8 mouse cellular contexts compared by ENCODE assay signal in genomic region chr19:5692086-5692912, GRCm38 (mm10). TPM values are rescaled to one million over a fixed set of nuclear protein-coding genes. Genes with fewer than 3 reads are reported as not detected.
A peak's percentile ranks its signal among the peaks of the same experiment; 100 is the strongest.
DNase-seq lines count a peak whose midpoint lies in the region; ATAC-seq and TF ChIP-seq lines count a peak whose summit lies in the region.

No protein-coding gene starts in this region.

- no peak for ATAC-seq in forebrain, embryonic 15.5 days (replicated peaks)
- no peak for ATAC-seq in hindbrain, embryonic 16.5 days
- ATAC-seq in liver, embryonic 12.5 days, result no peak

- intact Hi-C loops in left cerebral cortex, postnatal 4 days (cut with DNase I), result no loop called here

- H3K4me1 ChIP-seq in cerebellum, adult 2 months (ENCODE audit: control insufficient read depth, insufficient read depth, low read length), result peaks cover 37% of the 10 kb centered on the region
- peaks cover 52% of the 10 kb centered on the region for H3K4me1 ChIP-seq in forebrain, embryonic 15.5 days
- peaks cover 42% of the 10 kb centered on the region for H3K4me1 ChIP-seq in hindbrain, embryonic 16.5 days (ENCODE audit: control insufficient read depth, insufficient read depth, low read depth, low read length)
- H3K4me1 ChIP-seq in liver, embryonic 12.5 days, result peaks cover 51% of the 10 kb centered on the region

- no peak for DNase-seq in cerebellum, adult 2 months
- DNase-seq in cerebellum, adult 9-10 months, result no peak
- no peak for DNase-seq in left cerebral cortex, postnatal 4 days
- DNase-seq in thymus, postnatal 10 days (ENCODE audit: low spot score in 2 of 2), result no peak

- peak overlapping the region; percentile 8 for H3K4me3 ChIP-seq in cerebellum, adult 2 months (replicated peaks; ENCODE audit: insufficient read depth, low read depth, low read length)
- no peak overlapping the region for H3K4me3 ChIP-seq in forebrain, embryonic 15.5 days
- peak overlapping the region; percentile 97; the same call in 1 of the 2 replicates for H3K4me3 ChIP-seq in hindbrain, embryonic 16.5 days (ENCODE audit: low read length)
- H3K4me3 ChIP-seq in liver, embryonic 12.5 days, result peak overlapping the region; percentile 81
- peak overlapping the region; percentile 94 for H3K4me3 ChIP-seq in myocyte

- peaks cover 50% of the 10 kb centered on the region for H3K79me2 ChIP-seq in myocyte (ENCODE audit: control insufficient read depth, insufficient read depth)

- 52% methylated on average over 10 of the region's 10 CpGs for WGBS in cerebellum, adult 2 months
- WGBS in forebrain, embryonic 15.5 days, result 68% methylated on average over 10 of the region's 10 CpGs
- 59% methylated on average over 10 of the region's 10 CpGs for WGBS in hindbrain, embryonic 16.5 days
- 46% methylated on average over 10 of the region's 10 CpGs for WGBS in liver, embryonic 12.5 days (ENCODE audit: insufficient replicate concordance)

- peak overlapping the region; percentile 65; the same call in 1 of the 2 replicates for H3K27ac ChIP-seq in cerebellum, adult 2 months (ENCODE audit: insufficient read depth, low read length)
- 0 out of 2 replicates have a peak overlapping the region, but pooled peaks have one; percentile 21 for H3K27ac ChIP-seq in forebrain, embryonic 15.5 days (replicated peaks)
- H3K27ac ChIP-seq in hindbrain, embryonic 16.5 days (ENCODE audit: low read depth, low read length), result peak overlapping the region; percentile 35; the same call in 1 of the 2 replicates
- peak overlapping the region; percentile 73 for H3K27ac ChIP-seq in liver, embryonic 12.5 days

- H3K4me2 ChIP-seq in forebrain, embryonic 15.5 days (replicated peaks), result no peak overlapping the region
- peak overlapping the region; percentile 100 for H3K4me2 ChIP-seq in hindbrain, embryonic 16.5 days (ENCODE audit: low read length)
- peak overlapping the region; percentile 95 for H3K4me2 ChIP-seq in liver, embryonic 12.5 days
- H3K4me2 ChIP-seq in myocyte (ENCODE audit: low read depth), result peak overlapping the region; percentile 95

- no peak for TF ChIP-seq CTCF in cerebellum, adult 2 months (IDR thresholded peaks at IDR 0.05; ENCODE audit: borderline replicate concordance, insufficient read depth, low read depth, low read length)

- H3ac ChIP-seq in myocyte (ENCODE audit: control insufficient read depth, insufficient read length), result no peak overlapping the region

- no peaks in the 10 kb centered on the region for H3K27me3 ChIP-seq in cerebellum, adult 2 months (ENCODE audit: control insufficient read depth, insufficient read depth, low read length)
- H3K27me3 ChIP-seq in forebrain, embryonic 15.5 days, result no peaks in the 10 kb centered on the region
- H3K27me3 ChIP-seq in hindbrain, embryonic 16.5 days (replicated peaks; ENCODE audit: control insufficient read depth, insufficient read depth, low read length), result no peaks in the 10 kb centered on the region
- no peaks in the 10 kb centered on the region for H3K27me3 ChIP-seq in liver, embryonic 12.5 days (replicated peaks)
- H3K27me3 ChIP-seq in myocyte (ENCODE audit: control insufficient read depth, insufficient read depth, insufficient read length), result no peaks in the 10 kb centered on the region

- no peak for TF ChIP-seq POLR2A in cerebellum, adult 2 months (IDR thresholded peaks at IDR 0.05; ENCODE audit: borderline replicate concordance, insufficient read depth, low read length)
- no peak for TF ChIP-seq POLR2A in myocyte (IDR thresholded peaks at IDR 0.05; ENCODE audit: insufficient read length, low read depth)

- no peaks in the 10 kb centered on the region for H3K9me3 ChIP-seq in forebrain, embryonic 15.5 days
- no peaks in the 10 kb centered on the region for H3K9me3 ChIP-seq in hindbrain, embryonic 16.5 days (ENCODE audit: control insufficient read depth, low read length)
- no peaks in the 10 kb centered on the region for H3K9me3 ChIP-seq in liver, embryonic 12.5 days (replicated peaks)

- H3K9ac ChIP-seq in forebrain, embryonic 15.5 days (replicated peaks), result peak overlapping the region; percentile 31; the same call in 1 of the 2 replicates
- peak overlapping the region; percentile 45 for H3K9ac ChIP-seq in hindbrain, embryonic 16.5 days (ENCODE audit: low read depth, low read length)
- H3K9ac ChIP-seq in liver, embryonic 12.5 days, result peak overlapping the region; percentile 89

- H3K36me3 ChIP-seq in forebrain, embryonic 15.5 days, result peaks cover 6% of the 10 kb centered on the region; the same call in 1 of the 2 replicates
- H3K36me3 ChIP-seq in hindbrain, embryonic 16.5 days (ENCODE audit: control insufficient read depth, insufficient read depth, low read length), result peaks cover 6% of the 10 kb centered on the region; the same call in 1 of the 2 replicates
- peaks cover 69% of the 10 kb centered on the region for H3K36me3 ChIP-seq in liver, embryonic 12.5 days
- peaks cover 3% of the 10 kb centered on the region for H3K36me3 ChIP-seq in myocyte (ENCODE audit: control insufficient read depth, insufficient read depth)

TF ChIP-seq in myocyte, 11 proteins besides CTCF, POLR2A, EP300 and RAD21:
- TF ChIP-seq SRF (IDR thresholded peaks at IDR 0.05; ENCODE audit: control insufficient read depth, insufficient read length, low read depth) (no peak), CEBPB (IDR thresholded peaks at IDR 0.05; ENCODE audit: insufficient read depth, poor library complexity, severe bottlenecking) (no peak), TCF3 (IDR thresholded peaks at IDR 0.05; ENCODE audit: insufficient read length, low read depth) (no peak), MAX (IDR thresholded peaks at IDR 0.05; ENCODE audit: low read depth) (no peak), E2F4 (IDR thresholded peaks at IDR 0.05; ENCODE audit: insufficient read depth) (no peak), TCF12 (IDR thresholded peaks at IDR 0.05; ENCODE audit: insufficient read depth, poor library complexity, severe bottlenecking) (no peak), MYOG (IDR thresholded peaks at IDR 0.05; ENCODE audit: control insufficient read depth in 1 of 3, insufficient read depth in 1 of 3, insufficient read length in 2 of 3, low read depth in 2 of 3) (no peak)

RNA-seq across cellular contexts. Expression of gene Pcnx3, which starts 3.6 kb away (rescaled TPM):
- polyA plus RNA-seq in cerebellum, adult 2 months (2012; rRNA removed), result 65.0 and 65.1 TPM in 2 replicates
- polyA plus RNA-seq in forebrain, embryonic 15.5 days (2015; fragmentation: Nextera tagmentation; extraction: Ambion mirVana), result 27.6 and 29.1 TPM in 2 replicates
- polyA plus RNA-seq in hindbrain, embryonic 16.5 days (2015; fragmentation: Nextera tagmentation; extraction: Ambion mirVana), result 22.6 and 24.8 TPM in 2 replicates
- 18.4 and 18.6 TPM in 2 replicates for polyA plus RNA-seq in liver, embryonic 12.5 days (2016; fragmentation: Nextera tagmentation; extraction: Ambion mirVana)
- polyA plus RNA-seq in myocyte (2012; fragmentation: generic; extraction: Trizol), result 34.9 TPM
- total RNA-seq in left cerebral cortex, postnatal 4 days (2021), result 10 to 100 TPM; 87.7 to 91.7 TPM

RNA-seq across cellular contexts. Expression of gene Map3k11, which starts 3.8 kb away (rescaled TPM):
- polyA plus RNA-seq in cerebellum, adult 2 months (2012; rRNA removed), result 28.6 and 29.7 TPM in 2 replicates
- 12.2 and 13.0 TPM in 2 replicates for polyA plus RNA-seq in forebrain, embryonic 15.5 days (2015; fragmentation: Nextera tagmentation; extraction: Ambion mirVana)
- polyA plus RNA-seq in hindbrain, embryonic 16.5 days (2015; fragmentation: Nextera tagmentation; extraction: Ambion mirVana), result 9.2 and 13.2 TPM in 2 replicates
- 25.8 and 27.7 TPM in 2 replicates for polyA plus RNA-seq in liver, embryonic 12.5 days (2016; fragmentation: Nextera tagmentation; extraction: Ambion mirVana)
- polyA plus RNA-seq in myocyte (2012; fragmentation: generic; extraction: Trizol), result 19.0 TPM
- 10 to 100 TPM; 14.3 to 14.6 TPM for total RNA-seq in left cerebral cortex, postnatal 4 days (2021)

RNA-seq across cellular contexts. Expression of gene Kcnk7, which starts 11.9 kb away (rescaled TPM):
- polyA plus RNA-seq in cerebellum, adult 2 months (2012; rRNA removed), result 0.13 and 0.24 TPM in 2 replicates
- 0.33 TPM in 1 of 2 replicates, not detected in the other for polyA plus RNA-seq in forebrain, embryonic 15.5 days (2015; fragmentation: Nextera tagmentation; extraction: Ambion mirVana)
- not detected in 2 replicates for polyA plus RNA-seq in hindbrain, embryonic 16.5 days (2015; fragmentation: Nextera tagmentation; extraction: Ambion mirVana)
- 0.18 and 0.19 TPM in 2 replicates for polyA plus RNA-seq in liver, embryonic 12.5 days (2016; fragmentation: Nextera tagmentation; extraction: Ambion mirVana)
- polyA plus RNA-seq in myocyte (2012; fragmentation: generic; extraction: Trizol), result 0.12 TPM
- total RNA-seq in left cerebral cortex, postnatal 4 days (2021), result not detected

RNA-seq across cellular contexts. Expression of gene Sipa1, which starts 28.8 kb away (rescaled TPM):
- 12.4 and 14.8 TPM in 2 replicates for polyA plus RNA-seq in cerebellum, adult 2 months (2012; rRNA removed)
- polyA plus RNA-seq in forebrain, embryonic 15.5 days (2015; fragmentation: Nextera tagmentation; extraction: Ambion mirVana), result 14.1 and 15.5 TPM in 2 replicates
- polyA plus RNA-seq in hindbrain, embryonic 16.5 days (2015; fragmentation: Nextera tagmentation; extraction: Ambion mirVana), result 14.3 and 19.1 TPM in 2 replicates
- 41.4 and 41.8 TPM in 2 replicates for polyA plus RNA-seq in liver, embryonic 12.5 days (2016; fragmentation: Nextera tagmentation; extraction: Ambion mirVana)
- 14.4 TPM for polyA plus RNA-seq in myocyte (2012; fragmentation: generic; extraction: Trizol)
- 10 to 100 TPM; 31.1 to 33.3 TPM for total RNA-seq in left cerebral cortex, postnatal 4 days (2021)

RNA-seq across cellular contexts. Expression of gene Ehbp1l1, which starts 33.8 kb away (rescaled TPM):
- polyA plus RNA-seq in cerebellum, adult 2 months (2012; rRNA removed), result 11.7 and 13.1 TPM in 2 replicates
- 11.1 and 13.3 TPM in 2 replicates for polyA plus RNA-seq in forebrain, embryonic 15.5 days (2015; fragmentation: Nextera tagmentation; extraction: Ambion mirVana)
- 21.6 and 29.7 TPM in 2 replicates for polyA plus RNA-seq in hindbrain, embryonic 16.5 days (2015; fragmentation: Nextera tagmentation; extraction: Ambion mirVana)
- polyA plus RNA-seq in liver, embryonic 12.5 days (2016; fragmentation: Nextera tagmentation; extraction: Ambion mirVana), result 122 and 124 TPM in 2 replicates
- 97.4 TPM for polyA plus RNA-seq in myocyte (2012; fragmentation: generic; extraction: Trizol)
- total RNA-seq in left cerebral cortex, postnatal 4 days (2021), result 10 to 100 TPM; 41.9 to 48.6 TPM

Comparison
In these comparisons a context has a peak if more than half of its experiments do, and no peak if none do; other contexts are left out.
1. H3K27ac ChIP-seq: peak in every context shown above with its lines; median percentile 73 in liver, embryonic 12.5 days; 65 in cerebellum, adult 2 months; 35 in hindbrain, embryonic 16.5 days; 21 in forebrain, embryonic 15.5 days.
2. H3K9ac ChIP-seq: peak in every context shown above with its lines; median percentile 89 in liver, embryonic 12.5 days; 45 in hindbrain, embryonic 16.5 days; 31 in forebrain, embryonic 15.5 days.